Mouse (Mus musculus) gastrocnemius, postnatal 4 days (tissue): ENCODE results near the gene Alyref. TPM values are rescaled to one million over a fixed set of nuclear protein-coding genes. Genes with fewer than 3 reads are reported as not detected.

ENCODE experiments used
- DNase-seq, 2 experiments: peaks; one replicate each; pipeline ENCODE4 v3.0.0; 2021 to 2022; ENCODE audit warnings: low spot score in 2 of 2, mixed read lengths in 2 of 2
- microRNA-seq: library from miRNA; unstranded; fragments of <30 nt; microRNA quantifications from one replicate; pipeline ENCODE4 v1.2.0, GENCODE M21; 2021
- total RNA-seq, 2 experiments: library from RNA; stranded (reverse); gene quantifications; 2 replicates each; pipeline ENCODE4 v1.2.3; 2021

Alyref gene
- total RNA-seq, 2 experiments from 2014 or later: 112 to 113 TPM

GRCm38 (mm10) chr11:120549986-120550809 lies 48.0 kb downstream of the Alyref start:
- no peak for DNase-seq

- DNase-seq: peak; percentile 96 to 97
Observed at GRCm38 (mm10) chr11:120549168-120549945, 48.8 kb downstream of the Alyref start, which contains the start of gene Mcrip1. Mcrip1 (minus strand) TSS chr11:120549727.

- DNase-seq: no peak
Observed at GRCm38 (mm10) chr11:120548786-120549167, 49.4 kb downstream of the Alyref start.

DNA sequence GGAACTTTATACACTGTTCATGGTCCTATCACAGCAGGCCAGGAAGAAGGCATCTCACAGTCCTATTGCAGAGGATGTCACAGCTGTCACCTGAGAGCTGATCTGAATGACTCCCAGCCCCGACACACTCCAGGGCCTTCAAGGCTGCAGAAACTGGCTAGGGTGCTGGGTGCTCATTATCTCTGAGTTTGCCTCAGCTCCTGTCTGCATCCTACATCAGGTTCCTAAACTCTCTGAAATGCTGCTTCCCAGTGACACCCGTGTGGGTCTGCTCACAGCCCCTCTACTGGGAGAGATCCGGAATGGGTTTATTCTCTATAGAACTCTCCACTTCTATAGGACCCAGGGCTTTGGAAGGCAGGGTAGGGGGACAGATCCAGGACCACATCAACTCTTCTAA lies 50.0 kb downstream of the Alyref start:
- DNase-seq: no peak

GRCm38 (mm10) chr11:120547469-120547868 lies 50.7 kb downstream of the Alyref start:
- no peak for DNase-seq

DNA sequence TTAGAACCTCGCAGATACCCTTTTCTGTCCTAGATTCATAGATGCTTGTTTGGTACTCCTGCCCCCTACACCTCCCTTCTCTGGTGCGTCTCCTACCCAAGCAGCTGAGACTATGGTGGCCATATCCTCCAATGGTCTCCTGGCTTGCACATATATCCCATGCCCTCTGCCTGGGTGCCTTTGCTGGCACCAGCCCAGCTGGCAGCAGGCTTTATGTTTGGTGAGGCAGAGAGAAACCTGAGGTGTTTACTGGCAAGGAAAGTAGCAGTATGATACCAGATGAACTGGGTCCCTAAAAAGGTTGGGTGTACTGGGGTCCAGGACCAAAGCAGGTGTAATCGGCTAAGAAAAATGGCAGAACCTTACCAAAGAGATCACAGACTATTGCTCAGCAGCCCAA lies 52.2 kb downstream of the Alyref start:
- no peak for DNase-seq

DNA sequence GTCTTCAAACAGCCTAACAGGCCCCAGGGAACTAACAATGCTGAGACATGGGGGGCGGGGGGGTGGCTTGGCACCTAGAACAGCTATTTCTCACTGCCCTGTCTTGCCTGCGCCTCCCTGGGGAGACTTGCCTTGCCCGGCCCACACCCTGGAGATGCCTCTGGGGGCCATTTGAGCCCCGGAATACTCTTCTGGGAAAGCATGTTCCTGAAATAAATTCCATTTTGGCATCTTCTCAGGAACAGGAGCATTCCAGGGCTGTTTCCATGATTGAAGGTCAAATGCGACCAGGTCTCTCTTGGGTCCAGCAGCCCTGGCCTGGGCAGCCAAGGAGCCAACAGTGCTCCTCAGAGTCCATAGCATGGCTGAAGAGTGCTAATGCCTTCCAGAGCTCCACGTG lies 55.8 kb downstream of the Alyref start:
- no peak for DNase-seq

Small RNAs within 50 kb of the gene (microRNA-seq; reads per million reads assigned to microRNA genes)
- not detected for gene Mir6936

Other genes starting within 250 kb of the Alyref start
- 100 to 1,000 TPM; 861 to 883 TPM for gene Actg1, start 249.8 kb downstream of the Alyref start, total RNA-seq
- under 1 TPM; 0.52 to 0.98 TPM for gene Fscn2, start 236.8 kb downstream of the Alyref start, total RNA-seq
- 10 to 100 TPM; 16.7 to 16.9 TPM for gene Faap100, start 219.6 kb downstream of the Alyref start, total RNA-seq
- 10 to 100 TPM; 68.0 to 80.5 TPM for gene Nploc4, start 160.7 kb downstream of the Alyref start, total RNA-seq
- 1 to 10 TPM in 1 of 2 experiments, not detected in 1; 4.6 TPM for gene Tspan10, start 155.7 kb downstream of the Alyref start, total RNA-seq
- gene Pde6g, start 144.9 kb downstream of the Alyref start, total RNA-seq: under 1 TPM in 1 of 2 experiments, not detected in 1; 0.39 TPM
- 10 to 100 TPM; 19.3 to 24.8 TPM for gene Oxld1, start 140.3 kb downstream of the Alyref start, total RNA-seq
- 10 to 100 TPM in 1 of 2 experiments, 1 to 10 TPM in 1; 8.9 to 10.1 TPM for gene Ccdc137, start 140.2 kb downstream of the Alyref start, total RNA-seq
- 10 to 100 TPM; 20.8 to 23.8 TPM for gene Arl16, start 130.8 kb downstream of the Alyref start, total RNA-seq
- 100 to 1,000 TPM; 116 to 122 TPM for gene Mrpl12, start 113.8 kb downstream of the Alyref start, total RNA-seq
- gene Slc25a10, start 106.5 kb downstream of the Alyref start, total RNA-seq: 10 to 100 TPM; 19.6 to 20.0 TPM
- gene Gcgr, start 67.7 kb downstream of the Alyref start, total RNA-seq: under 1 TPM in 1 of 2 experiments, not detected in 1; 0.26 TPM
- 10 to 100 TPM; 74.0 to 81.3 TPM for gene Mcrip1, start 48.6 kb downstream of the Alyref start, total RNA-seq
- 10 to 100 TPM; 80.7 to 99.3 TPM for gene Ppp1r27, start 47.2 kb downstream of the Alyref start, total RNA-seq
- gene P4hb, start 25.1 kb downstream of the Alyref start, total RNA-seq: 100 to 1,000 TPM; 527 to 538 TPM
- gene Arhgdia, start 16.7 kb downstream of the Alyref start, total RNA-seq: 100 to 1,000 TPM; 278 to 300 TPM
- gene Anapc11, start 56 bp upstream of the Alyref start, total RNA-seq: 10 to 100 TPM; 72.5 to 86.2 TPM
- 1 to 10 TPM in 1 of 2 experiments, not detected in 1; 1.3 TPM for gene Npb, start 10.1 kb upstream of the Alyref start, total RNA-seq
- gene Pcyt2, start 19.6 kb upstream of the Alyref start, total RNA-seq: 10 to 100 TPM; 36.6 to 41.4 TPM
- gene Sirt7, start 26.9 kb upstream of the Alyref start, total RNA-seq: 10 to 100 TPM; 12.2 to 12.6 TPM
- gene Mafg, start 35.2 kb upstream of the Alyref start, total RNA-seq: 10 to 100 TPM; 36.7 to 42.6 TPM
- gene Pycr1, start 45.4 kb upstream of the Alyref start, total RNA-seq: 10 to 100 TPM; 27.6 to 29.0 TPM
- 10 to 100 TPM; 81.2 to 83.4 TPM for gene Myadml2, start 49.8 kb upstream of the Alyref start, total RNA-seq
- 1 to 10 TPM; 1.2 to 1.7 TPM for gene Notum, start 62.8 kb upstream of the Alyref start, total RNA-seq
- 10 to 100 TPM; 48.6 to 55.3 TPM for gene Aspscr1, start 74.6 kb upstream of the Alyref start, total RNA-seq
- gene Cenpx, start 115.4 kb upstream of the Alyref start, total RNA-seq: 10 to 100 TPM; 33.7 to 48.7 TPM
- gene Lrrc45, start 115.6 kb upstream of the Alyref start, total RNA-seq: 10 to 100 TPM; 16.0 to 21.0 TPM
- gene Rac3, start 123.1 kb upstream of the Alyref start, total RNA-seq: 1 to 10 TPM; 2.5 to 4.8 TPM
- gene Dcxr, start 128.9 kb upstream of the Alyref start, total RNA-seq: 1 to 10 TPM; 4.8 to 5.3 TPM
- 10 to 100 TPM in 1 of 2 experiments, 1 to 10 TPM in 1; 9.5 to 10.4 TPM for gene Cbr2, start 133.7 kb upstream of the Alyref start, total RNA-seq
- 10 to 100 TPM; 26.7 to 27.1 TPM for gene Hmga1b, start 164.4 kb upstream of the Alyref start, total RNA-seq
- 10 to 100 TPM in 1 of 2 experiments, 1 to 10 TPM in 1; 8.3 to 10.9 TPM for gene Rfng, start 185.8 kb upstream of the Alyref start, total RNA-seq
- gene Gps1, start 185.9 kb upstream of the Alyref start, total RNA-seq: 10 to 100 TPM; 67.1 to 70.9 TPM
- gene Dus1l, start 198.0 kb upstream of the Alyref start, total RNA-seq: 10 to 100 TPM; 37.8 TPM
- 10 to 100 TPM; 48.6 to 49.9 TPM for gene Fasn, start 226.2 kb upstream of the Alyref start, total RNA-seq